Mouse (Mus musculus) kidney, adult 8-10 months (tissue): Measurements from ENCODE around the gene B3gntl1.

Experiments used
- DNase-seq, 2 experiments: peaks; one replicate each; pipeline ENCODE4 v3.0.0; 2022

The B3gntl1 gene

DNA sequence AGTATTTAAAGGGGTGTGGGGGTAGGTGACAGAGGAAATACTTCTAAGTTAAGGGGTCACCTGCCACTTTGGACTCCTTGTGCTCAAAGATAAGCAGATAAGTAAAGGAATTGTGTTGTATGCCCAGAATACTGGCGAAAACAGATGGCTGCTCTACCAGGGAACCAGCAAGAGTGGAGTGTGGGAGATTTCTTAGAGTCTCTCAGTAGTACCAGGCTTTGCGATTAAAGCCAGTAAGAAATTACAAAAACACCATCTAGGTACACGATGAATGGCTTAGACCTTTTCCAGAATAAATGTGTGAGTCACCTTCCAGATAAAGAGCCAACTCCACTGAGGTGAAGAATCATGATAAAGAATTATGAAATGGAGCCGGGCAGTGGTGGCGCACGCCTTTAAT, 27.6 kb downstream of the B3gntl1 start:
- no peak for DNase-seq

DNA sequence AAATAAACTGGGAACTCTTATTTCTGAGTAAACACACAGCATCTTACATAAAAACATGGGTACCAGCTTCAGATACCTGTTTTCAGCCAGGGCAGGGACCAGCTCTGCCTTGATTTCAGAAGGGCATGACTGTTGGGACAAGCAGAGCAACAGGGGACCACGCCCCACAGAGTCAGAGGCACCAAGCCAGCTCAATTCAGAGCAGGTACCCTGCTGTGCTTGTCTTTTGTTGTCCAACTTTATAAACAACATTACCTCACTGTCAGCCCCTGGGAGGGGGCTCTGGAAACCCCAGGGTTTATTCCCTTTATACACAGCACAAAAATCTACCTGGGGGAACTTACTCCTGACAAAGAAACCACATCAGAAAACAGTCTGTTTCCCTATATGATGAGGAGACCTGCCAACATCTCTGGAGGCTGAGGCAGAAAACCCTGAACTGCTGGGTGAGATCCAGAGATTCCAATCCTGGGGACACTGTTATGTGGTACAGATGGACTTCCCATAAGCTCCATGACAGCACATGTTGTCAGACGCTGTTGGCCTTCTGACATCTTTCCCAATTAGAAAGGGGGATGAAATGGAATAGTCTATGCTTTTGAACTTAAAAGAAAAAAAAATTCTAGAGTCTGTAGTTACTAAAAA, 31.3 kb downstream of the B3gntl1 start:
- no peak for DNase-seq

DNA sequence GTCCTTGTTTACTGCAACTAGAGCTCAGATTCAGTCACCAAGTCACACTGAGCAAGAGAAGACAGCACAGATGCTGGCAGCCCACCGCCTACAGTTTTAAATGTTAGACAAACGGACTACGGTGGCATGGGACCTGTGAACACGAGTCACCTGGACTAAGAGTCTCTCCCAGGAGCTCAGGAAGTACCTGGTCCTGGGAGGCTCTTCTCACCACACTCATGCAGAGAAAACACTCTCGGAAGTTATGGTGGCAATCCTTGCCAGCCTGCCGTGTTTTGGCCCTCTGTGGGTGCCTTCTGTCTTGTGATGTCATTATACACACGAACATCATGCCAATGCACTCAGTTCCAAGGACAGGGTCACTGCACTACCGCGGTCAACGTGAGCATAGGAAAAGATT, 36.3 kb downstream of the B3gntl1 start:
- DNase-seq = no peak

DNA sequence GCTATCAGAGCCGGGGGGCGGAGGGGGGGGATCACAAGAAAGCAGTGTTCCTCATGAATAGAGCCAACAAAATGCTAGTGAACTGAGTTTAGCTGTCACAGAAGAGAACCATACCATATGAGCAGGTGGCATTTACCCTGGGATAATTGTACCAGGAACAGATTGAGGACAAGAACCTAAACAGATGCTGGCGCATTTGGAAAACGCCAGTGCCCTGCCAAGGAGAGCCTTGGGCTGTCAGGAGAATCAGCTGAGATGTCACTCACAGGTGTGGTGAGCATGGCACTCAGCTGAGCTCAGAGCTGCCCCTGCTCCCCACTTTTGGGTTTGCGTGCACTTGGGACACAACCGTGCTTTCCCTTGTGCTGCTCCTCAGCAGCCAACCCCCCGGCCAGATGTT, 41.5 kb downstream of the B3gntl1 start:
- DNase-seq = no peak

DNA sequence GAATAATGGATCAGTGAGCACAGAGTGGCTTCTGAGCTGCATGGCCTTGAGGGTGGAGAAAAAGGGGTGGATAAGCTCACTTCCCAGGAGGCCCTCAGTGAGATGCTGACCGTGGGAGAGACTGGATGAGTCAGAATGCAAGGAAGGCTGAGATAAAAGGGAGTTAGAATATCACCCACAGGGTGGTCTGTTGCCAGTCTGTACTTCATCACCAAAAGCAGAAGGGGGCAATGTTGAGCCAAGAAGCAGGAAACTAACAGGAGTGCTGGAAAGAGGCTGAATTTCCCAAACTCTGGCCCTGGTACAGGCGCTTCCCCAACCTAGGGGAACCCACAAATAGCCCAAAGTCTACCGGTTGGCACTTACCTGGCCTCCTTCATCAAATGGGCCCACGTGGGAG, 42.5 kb downstream of the B3gntl1 start:
- no peak for DNase-seq

DNA sequence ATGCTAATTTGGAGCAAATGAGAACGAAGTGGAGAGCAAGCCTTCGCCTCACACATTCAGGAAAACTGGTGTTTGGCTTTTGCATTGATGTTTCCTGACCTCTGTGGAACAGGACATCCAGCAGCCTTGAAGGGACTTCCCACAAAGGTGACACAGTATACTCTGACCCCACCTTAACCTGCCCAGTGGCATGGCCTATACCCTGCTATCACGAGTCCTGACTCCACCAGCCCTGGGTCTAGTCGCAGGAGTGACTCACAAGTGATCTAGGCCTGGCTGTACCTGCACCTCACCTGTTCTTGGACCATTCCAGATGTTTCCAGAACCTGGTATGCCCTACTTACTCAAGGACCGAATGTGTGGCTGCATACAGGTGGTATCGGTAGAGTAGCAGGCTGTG, 43.4 kb downstream of the B3gntl1 start:
- DNase-seq = no peak

DNA sequence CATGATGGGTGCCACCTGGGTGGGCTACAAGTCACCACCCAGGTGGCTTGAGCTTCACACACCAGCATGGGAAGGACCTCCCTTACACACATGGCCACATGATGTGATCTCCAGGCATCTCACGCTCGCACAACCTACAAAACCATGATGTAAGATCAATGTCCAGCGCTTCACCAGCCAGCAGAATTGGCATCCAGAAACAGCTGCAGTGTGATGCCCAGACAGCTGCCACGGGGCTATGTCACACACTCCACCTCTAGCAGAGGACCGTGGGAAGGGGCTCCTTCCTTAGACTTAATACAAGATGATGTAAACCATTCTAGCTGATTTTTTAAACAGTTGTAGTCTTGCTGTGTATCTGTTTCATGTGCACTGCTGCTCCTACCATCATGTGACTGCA, 45.4 kb downstream of the B3gntl1 start:
- no peak for DNase-seq

DNA sequence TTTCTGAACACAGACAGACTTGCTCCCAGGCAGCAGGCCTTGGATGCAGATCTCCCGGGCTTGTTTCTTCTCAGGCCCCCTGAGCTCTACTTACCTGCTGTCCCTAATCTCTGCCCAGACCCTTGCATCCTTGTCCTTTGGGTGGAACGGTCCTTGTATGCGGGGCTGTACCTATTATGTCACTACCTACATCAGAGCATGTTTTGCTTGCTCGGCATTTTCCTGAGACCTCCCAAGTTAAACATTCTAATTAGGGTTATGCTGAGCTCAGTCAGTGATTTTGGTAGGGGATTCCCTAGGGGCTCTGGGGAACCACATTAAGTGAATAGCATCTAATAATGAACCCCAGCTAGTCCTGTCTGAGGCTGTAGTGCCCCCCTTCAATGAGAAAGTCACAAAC, 47.9 kb downstream of the B3gntl1 start:
- no peak for DNase-seq

DNA sequence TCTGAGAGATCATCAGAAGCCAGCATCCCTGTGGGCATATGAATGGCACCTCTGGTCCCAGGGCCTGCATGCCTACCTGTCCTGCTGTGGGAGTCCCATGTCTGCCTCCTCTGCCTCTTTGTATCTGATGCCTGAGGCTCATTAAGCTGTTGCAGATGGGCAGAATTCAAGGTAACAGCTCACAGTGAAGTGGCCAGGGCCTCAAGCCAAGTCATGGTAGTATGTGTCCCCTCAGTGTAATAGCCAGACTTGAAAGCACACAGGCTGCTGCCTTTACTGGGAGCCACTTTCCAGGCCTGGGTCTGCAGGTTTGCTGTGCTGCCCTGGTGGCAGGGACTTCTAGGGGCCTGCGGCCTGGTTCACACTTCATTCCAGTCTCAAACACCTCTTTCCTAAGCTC, 55.6 kb downstream of the B3gntl1 start:
- no peak for DNase-seq

DNA sequence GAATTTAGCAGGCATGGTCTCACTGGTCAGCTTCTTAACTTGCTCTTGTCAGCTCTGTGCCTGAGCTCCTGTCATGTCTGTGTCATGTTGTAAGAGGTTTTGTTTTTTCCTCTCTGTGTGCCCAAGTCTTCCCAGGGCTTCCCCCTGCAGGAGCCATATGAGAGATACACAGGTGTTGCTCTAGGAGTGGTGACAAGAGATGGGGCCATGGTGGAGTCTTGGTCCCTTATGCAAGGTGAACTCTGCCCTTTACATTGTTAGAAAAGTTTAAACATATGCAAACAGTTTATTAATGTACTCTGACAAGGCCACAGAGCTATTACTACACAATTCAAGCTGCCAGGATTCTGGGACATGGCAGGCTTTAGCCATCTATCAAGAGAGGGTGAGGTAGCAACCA, 56.5 kb downstream of the B3gntl1 start:
- DNase-seq = no peak

DNA sequence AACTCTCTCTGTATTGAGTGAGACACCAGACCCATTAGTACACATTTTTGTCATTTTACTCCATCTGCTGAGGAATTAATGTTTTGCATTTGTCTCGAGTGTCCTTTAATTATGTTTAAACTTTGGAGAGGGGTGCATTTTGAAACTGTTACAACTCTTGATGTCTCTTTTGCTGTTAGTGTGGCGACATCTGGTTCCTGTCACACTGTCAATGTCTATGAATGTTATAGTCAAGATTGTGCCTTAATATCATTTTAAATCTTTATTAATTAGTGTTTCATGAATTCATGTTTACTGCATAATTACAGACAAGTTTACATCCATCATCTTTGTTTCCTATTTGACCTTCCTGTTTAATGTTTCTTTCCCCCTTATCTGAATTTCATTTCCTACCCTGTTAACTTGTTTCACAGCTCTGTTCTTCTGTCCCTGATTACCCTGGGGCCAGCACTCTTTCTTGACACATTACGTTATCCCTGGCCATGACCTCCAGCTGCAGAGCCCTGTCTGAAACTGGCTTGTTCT, 56.9 kb downstream of the B3gntl1 start:
- no peak for DNase-seq

DNA sequence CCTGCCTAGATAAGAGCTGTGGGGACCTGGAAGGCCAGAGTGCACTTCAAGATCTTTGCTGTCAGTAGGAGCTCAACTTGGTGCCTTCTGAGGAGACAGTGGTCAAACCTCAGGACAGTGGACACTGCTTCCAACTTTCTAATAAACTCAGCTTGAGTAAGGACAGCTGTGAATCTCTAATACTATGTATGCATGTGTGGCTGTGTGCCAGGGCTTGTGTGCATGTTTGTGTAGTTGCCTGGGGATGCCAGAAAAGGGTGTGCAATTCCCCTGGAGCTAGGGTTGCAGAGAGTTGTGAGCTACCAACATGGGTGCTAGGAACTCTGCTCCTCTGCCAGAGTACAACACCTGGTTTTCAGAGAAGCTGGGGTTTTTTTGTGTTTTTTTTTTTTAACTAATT, 62.0 kb downstream of the B3gntl1 start:
- no peak for DNase-seq

DNA sequence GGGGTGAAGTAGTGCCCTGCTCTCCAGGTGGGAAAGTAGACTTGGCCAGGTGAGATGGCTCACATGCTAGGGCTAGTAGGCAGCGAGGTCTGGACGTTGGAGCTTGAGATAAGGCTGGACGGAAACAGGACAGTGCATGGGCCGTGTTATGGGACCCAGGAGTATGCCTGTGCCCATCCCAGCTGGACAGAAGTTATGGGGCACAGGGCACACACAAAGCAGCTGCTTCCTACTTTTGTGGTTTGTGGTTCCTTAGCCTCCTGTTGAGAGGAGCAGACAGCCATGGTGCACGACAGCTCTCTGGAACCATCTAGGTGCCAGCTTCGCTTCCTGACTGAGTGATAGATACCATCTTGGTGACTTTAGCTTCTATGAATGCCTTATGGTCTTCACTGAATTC, 67.3 kb downstream of the B3gntl1 start:
- DNase-seq = no peak

DNA sequence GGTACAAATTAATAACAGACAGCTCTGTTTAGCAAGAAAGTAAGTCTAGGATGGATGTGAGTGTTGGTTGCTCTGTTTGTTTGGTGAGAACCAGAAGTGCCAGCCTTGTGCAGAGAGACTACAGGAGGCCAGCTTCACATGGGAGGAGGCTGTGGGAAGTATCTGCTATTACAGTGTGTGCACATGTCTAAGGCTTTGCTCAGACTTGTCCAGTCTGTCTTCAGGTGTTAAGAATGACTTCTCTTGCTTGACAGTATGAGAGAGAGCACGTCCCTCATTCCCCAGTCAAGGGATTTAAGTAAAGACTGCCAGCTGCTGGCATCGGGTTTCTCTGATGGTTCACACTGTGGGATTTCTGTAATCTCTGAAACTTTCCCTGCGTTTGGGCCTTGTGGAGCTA, 71.5 kb downstream of the B3gntl1 start:
- no peak for DNase-seq

DNA sequence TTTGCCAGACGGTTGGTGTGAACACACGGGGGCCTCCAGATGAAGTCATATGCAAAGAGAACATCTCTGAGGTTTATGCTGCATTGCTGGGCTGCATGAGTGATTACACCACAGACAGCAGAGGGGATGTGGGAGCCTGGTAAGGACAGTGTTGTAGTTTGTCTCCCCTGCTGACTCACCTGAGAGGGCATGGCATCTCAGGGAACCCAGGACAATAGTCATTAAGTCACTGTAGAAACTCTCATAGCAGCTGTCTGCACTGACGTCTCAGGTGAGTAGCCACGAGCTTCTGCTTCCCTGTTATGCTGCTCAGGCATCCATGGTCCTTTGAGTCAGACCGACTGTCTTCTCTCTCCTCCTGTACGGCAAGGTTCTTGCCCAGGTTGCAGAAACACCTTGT, 75.7 kb downstream of the B3gntl1 start:
- DNase-seq = no peak

DNA sequence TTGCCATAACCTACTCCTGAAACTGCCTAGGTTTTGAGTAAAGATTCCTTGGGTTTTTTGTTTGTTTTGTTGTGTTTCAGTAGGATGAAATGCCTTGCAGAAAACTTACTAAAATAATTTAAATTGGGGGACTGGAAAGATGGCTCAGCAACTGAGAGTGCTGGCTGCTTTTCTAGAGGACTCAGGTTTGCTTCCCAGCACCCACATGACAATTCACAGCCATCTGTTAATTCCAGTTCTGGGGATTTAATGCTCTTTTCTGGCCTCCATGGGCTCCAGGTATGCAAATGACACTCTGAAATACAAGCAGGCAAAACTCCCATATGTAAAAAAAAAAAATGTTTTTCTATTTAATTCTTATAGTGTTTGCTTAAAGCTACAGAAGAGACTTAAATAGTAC, 91.1 kb downstream of the B3gntl1 start:
- no peak for DNase-seq
